Mouse (Mus musculus) liver, embryonic 13.5 days (tissue): ENCODE measurements around the gene Ttc30b. TPM values are rescaled to one million over a fixed set of nuclear protein-coding genes. Genes with fewer than 3 reads are reported as not detected.

Source experiments
- ATAC-seq: fragments of 200-750 bp; cut with Nextera tagmentation; 2 replicates; pipeline ENCODE4 v1.8.0; 2017; ENCODE audit warnings: low read depth, mild to moderate bottlenecking, moderate number of reproducible peaks, moderate library complexity
- DNase-seq: peaks from one replicate; pipeline ENCODE4 v3.0.0; 2022
- H3K27ac ChIP-seq: fragments of 300-500 bp; sonication (generic); 2 replicates; pipeline ENCODE4 v1.5.1; 2015; ENCODE audit warnings: moderate library complexity, mild to moderate bottlenecking, inconsistent platforms
- H3K27me3 ChIP-seq: fragments of 300-500 bp; sonication (generic); 2 replicates; pipeline ENCODE4 v1.6.1; 2015; ENCODE audit warnings: mild to moderate bottlenecking, inconsistent platforms
- H3K36me3 ChIP-seq: fragments of 300-500 bp; sonication (generic); 2 replicates; pipeline ENCODE4 v1.6.1; 2015; ENCODE audit warnings: mild to moderate bottlenecking, inconsistent platforms
- H3K4me1 ChIP-seq: fragments of 300-500 bp; sonication (generic); replicated peaks from 2 replicates; pipeline ENCODE4 v1.6.1; 2015; ENCODE audit warnings: inconsistent platforms
- H3K4me2 ChIP-seq: fragments of 300-500 bp; sonication (generic); 2 replicates; pipeline ENCODE4 v1.6.1; 2015; ENCODE audit warnings: inconsistent platforms, mild to moderate bottlenecking, moderate library complexity
- H3K4me3 ChIP-seq: fragments of 300-500 bp; sonication (generic); replicated peaks from 2 replicates; pipeline ENCODE4 v1.5.1; 2015; ENCODE audit warnings: mild to moderate bottlenecking, inconsistent platforms
- H3K9ac ChIP-seq: fragments of 300-500 bp; sonication (generic); 2 replicates; pipeline ENCODE4 v1.6.1; 2015; ENCODE audit warnings: mild to moderate bottlenecking, inconsistent platforms
- H3K9me3 ChIP-seq: fragments of 300-500 bp; sonication (generic); replicated peaks from 2 replicates; pipeline ENCODE4 v1.6.1; 2016; ENCODE audit warnings: inconsistent platforms
- WGBS: fragments of 180-500 bp; shearing (Covaris S2); methylation state at CpG from one replicate; pipeline ENCODE4 v1.1.7; 2015; ENCODE audit not compliant: insufficient replicate concordance; 5-methylcytosine and 5-hydroxymethylcytosine counted together
- polyA plus RNA-seq: library from polyadenylated mRNA; unstranded; fragments of >200 nt; fragmentation: Nextera tagmentation; extraction: Ambion mirVana; gene quantifications from 2 replicates; pipeline ENCODE4 v1.2.1, GENCODE M21; 2015

Ttc30b gene
- polyA plus RNA-seq, 1 experiment from 2014 or later = 1.2 TPM

DNA sequence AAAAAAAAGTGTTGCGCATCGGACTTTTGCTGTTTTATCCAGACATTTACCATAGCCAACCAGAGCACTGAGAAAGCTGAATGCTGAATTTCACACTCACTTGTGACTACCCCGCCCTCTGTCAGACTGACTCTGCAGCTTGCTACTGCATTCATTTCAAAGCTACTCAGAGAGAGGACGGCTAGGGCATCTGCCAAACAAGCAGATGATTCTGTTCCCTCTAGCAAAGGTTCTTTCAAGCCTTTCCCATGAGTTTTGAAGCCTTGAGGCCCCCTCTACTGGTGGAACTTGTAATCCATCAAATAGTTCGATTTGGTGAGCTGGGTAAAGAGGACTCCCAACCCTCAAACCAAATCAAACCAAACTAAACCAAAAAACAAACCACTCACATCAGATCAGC, 26.6 kb upstream of the Ttc30b start:
- H3K4me2 ChIP-seq = peak overlapping the region; percentile 55
- H3K27me3 ChIP-seq = no peaks in the 10 kb centered on the region
- no peak for ATAC-seq
- no peaks in the 10 kb centered on the region for H3K9me3 ChIP-seq
- H3K4me1 ChIP-seq = peaks cover 12% of the 10 kb centered on the region
- peak; percentile 13 for DNase-seq
- 15% methylated on average over 5 of the region's 5 CpGs for WGBS
- no peaks in the 10 kb centered on the region for H3K36me3 ChIP-seq
- 0 out of 2 replicates have a peak overlapping the region, but pooled peaks have one; percentile 13 for H3K9ac ChIP-seq
- H3K27ac ChIP-seq = no peak overlapping the region
- H3K4me3 ChIP-seq = peak overlapping the region; percentile 17

DNA sequence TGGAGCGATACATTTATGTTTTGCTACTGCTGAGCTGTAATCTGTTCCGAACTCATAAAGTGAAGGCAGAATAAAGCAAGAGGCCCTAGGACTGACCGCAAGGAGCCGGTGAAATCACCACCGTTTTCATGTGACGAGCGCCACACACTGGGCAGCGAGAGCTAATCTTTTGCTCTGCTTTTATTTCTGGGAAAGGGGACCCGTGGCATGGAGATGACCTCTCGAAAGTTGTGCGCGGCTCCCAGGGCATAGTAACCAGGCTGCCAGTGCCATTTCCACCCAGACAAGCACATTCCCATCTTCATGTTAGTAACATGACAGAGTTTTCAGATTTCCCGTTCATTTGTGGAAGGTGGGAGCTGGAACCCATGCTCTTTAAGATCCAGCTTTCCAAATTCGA, 26.1 kb upstream of the Ttc30b start:
- Histone ChIP-seq H3K4me1 (peaks cover 12% of the 10 kb centered on the region), H3K27me3 (no peaks in the 10 kb centered on the region), H3K4me2 (peak overlapping the region; percentile 55), H3K9ac (0 out of 2 replicates have a peak overlapping the region, but pooled peaks have one; percentile 13), H3K27ac (no peak overlapping the region), H3K9me3 (no peaks in the 10 kb centered on the region), H3K4me3 (peak overlapping the region; percentile 17), H3K36me3 (no peaks in the 10 kb centered on the region)
- 12% methylated on average over 14 of the region's 14 CpGs for WGBS
- peak; percentile 22 for DNase-seq
- ATAC-seq = no peak

DNA sequence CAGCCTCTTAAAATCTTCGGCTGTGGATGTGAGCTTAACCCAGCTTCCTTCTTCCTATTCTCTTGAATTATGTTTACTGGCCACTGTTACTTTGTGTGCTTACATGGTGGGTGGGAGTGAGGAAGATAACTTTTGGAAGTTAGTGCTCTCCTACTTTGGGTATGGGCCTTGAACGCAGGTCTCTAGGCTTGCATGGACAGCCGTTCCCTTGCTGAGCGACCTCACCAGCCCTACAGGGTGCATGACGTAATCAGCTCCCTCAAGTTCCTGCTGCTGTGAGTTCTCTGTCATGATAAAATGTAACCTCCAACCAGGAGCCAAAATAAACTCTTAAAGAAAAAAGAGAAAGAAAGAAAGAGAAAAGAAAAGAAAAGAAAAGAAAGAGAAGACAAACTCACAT, 25.7 kb upstream of the Ttc30b start:
- H3K27me3 ChIP-seq = no peaks in the 10 kb centered on the region
- no peaks in the 10 kb centered on the region for H3K36me3 ChIP-seq
- 46% methylated on average over 5 of the region's 5 CpGs for WGBS
- H3K4me1 ChIP-seq = peaks cover 12% of the 10 kb centered on the region
- H3K4me3 ChIP-seq = peak overlapping the region; percentile 17
- no peak for ATAC-seq
- H3K9ac ChIP-seq = no peak overlapping the region
- DNase-seq = no peak
- H3K4me2 ChIP-seq = peak overlapping the region; percentile 55
- H3K27ac ChIP-seq = no peak overlapping the region
- H3K9me3 ChIP-seq = no peaks in the 10 kb centered on the region

DNA sequence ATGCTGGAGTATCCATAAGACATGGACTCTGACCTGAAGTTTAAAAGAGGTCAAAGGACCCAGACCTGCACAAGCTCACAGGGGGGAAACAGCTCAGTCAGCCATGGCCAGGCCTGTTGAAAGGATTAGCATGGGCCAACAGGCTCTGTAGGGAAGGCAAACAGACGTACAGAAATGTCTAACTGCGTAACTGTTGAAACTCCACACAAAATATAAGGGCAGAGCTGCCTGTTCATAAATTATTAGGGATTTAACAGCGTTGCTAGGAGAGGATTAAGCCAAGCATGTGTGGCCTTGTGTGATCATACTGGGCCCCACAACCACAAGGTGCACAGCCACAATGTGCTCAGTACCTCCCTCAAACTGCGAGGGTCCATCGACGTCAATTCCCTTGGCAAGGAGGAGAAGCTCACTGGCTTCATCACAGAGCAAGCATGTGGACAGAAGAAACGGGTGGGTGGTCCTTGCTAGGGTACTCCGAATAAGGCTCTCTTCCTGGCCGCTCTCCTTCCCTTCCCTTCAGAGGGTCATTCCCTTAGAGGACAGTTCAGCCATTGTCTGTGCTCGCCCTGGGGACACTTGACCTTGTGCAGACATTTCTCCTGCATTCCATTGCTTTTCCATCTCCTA, 24.9 kb upstream of the Ttc30b start:
- WGBS = 77% methylated on average over 10 of the region's 10 CpGs
- Histone ChIP-seq H3K9ac (no peak overlapping the region), H3K27ac (no peak overlapping the region), H3K4me1 (peaks cover 12% of the 10 kb centered on the region), H3K36me3 (no peaks in the 10 kb centered on the region), H3K4me3 (no peak overlapping the region), H3K9me3 (no peaks in the 10 kb centered on the region), H3K4me2 (no peak overlapping the region), H3K27me3 (no peaks in the 10 kb centered on the region)
- DNase-seq (no peak), ATAC-seq (no peak)

DNA sequence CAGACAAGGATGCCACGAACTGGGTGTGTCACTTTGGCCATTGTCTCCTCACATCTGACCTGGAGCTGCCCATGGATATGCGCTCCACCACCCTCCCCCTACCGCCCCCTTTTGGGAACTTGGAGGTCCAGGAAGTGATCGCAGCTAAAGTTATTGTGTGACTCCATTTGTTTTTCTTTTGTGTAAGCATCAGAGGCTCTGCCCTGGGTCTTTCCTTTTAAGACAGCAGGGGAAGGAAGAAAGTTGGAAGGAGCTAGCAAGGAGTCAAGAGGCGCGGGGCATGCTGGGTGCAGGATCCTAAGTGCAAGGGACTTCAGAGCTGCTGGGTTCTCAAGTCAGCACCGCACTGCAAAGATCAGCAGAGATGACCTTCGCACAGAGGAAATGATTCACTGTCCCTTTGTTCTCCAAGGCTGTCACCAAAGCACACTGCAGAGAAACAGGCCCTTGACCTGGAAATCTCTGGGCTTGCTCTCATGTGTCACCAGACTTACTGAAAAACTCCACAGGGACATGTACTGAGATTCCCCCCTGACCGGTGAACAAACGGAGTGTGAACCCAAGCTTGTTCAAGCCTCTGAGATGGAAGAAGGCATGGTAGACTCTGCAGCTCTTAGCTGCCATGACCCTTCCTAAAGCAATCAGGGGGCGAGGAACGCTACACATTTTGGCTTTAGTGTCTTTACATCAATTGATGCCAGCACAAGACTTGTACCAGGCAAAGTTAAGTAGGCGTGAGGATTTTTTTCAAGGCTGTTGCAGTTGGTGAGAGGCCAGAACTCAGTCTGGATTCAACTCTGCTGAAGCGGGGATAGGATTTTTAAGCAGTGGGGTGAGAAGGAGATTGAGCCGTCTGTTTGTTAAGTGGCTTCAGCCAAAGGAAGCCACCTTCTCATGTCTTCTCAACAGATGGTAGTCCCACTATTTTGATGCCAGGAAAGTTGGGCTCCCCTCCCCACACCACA, 22.3 kb upstream of the Ttc30b start:
- H3K9me3 ChIP-seq = no peaks in the 10 kb centered on the region
- ATAC-seq (peak; percentile 43; the same call in 1 of the 2 replicates), DNase-seq (no peak)
- H3K9ac ChIP-seq = no peak overlapping the region
- H3K4me3 ChIP-seq = no peak overlapping the region
- H3K4me1 ChIP-seq = peaks cover 12% of the 10 kb centered on the region
- no peak overlapping the region; the same call in 1 of the 2 replicates for H3K27ac ChIP-seq
- H3K4me2 ChIP-seq = no peak overlapping the region
- 52% methylated on average over 15 of the region's 15 CpGs for WGBS
- no peaks in the 10 kb centered on the region for H3K27me3 ChIP-seq
- no peaks in the 10 kb centered on the region for H3K36me3 ChIP-seq

- Histone ChIP-seq H3K4me1 (peaks cover 11% of the 10 kb centered on the region), H3K9ac (no peak overlapping the region), H3K27me3 (no peaks in the 10 kb centered on the region), H3K4me3 (no peak overlapping the region), H3K36me3 (no peaks in the 10 kb centered on the region), H3K4me2 (no peak overlapping the region), H3K27ac (no peak overlapping the region; the same call in 1 of the 2 replicates), H3K9me3 (no peaks in the 10 kb centered on the region)
- no peak for ATAC-seq
- no peak for DNase-seq
- WGBS = 42% methylated on average over 15 of the region's 15 CpGs
Measured at GRCm38 (mm10) chr2:75959850-75960365, 21.5 kb upstream of the Ttc30b start.

DNA sequence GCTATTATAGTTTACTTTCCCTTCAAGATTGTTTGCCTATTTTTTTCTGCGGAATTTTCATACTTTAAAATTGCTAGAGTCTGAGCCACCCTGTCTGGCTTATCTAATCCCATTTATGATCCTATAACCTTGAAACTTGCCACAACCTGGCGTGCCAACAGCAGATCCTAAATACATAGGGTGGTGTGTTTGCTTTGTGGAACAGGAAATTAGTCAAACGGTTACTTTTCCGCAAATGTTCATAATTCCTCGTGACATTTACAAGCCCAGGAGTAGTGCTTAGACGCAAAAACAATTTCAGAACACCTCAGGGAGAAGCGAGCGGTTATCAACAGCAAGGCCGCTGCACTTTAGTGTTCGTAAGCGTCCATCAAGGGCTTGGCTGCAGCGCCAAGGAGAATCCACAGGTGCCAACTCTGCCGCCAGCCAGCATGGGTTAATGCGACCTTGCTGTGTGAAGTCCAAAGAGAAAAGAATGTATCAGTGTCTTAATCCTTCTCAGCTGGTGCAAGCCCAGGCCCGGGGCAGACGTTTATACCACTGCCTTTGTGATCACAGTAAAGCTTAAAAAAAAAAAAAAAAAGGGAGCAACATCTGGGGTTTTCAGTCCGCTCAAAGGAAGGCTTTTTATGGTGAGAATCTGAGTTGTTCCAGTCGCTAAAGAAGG, 20.9 kb upstream of the Ttc30b start:
- peaks cover 5% of the 10 kb centered on the region; the same call in 1 of the 2 replicates for H3K4me1 ChIP-seq
- 54% methylated on average over 18 of the region's 18 CpGs for WGBS
- H3K36me3 ChIP-seq = no peaks in the 10 kb centered on the region
- H3K27ac ChIP-seq = no peak overlapping the region
- no peak overlapping the region for H3K4me2 ChIP-seq
- no peaks in the 10 kb centered on the region for H3K9me3 ChIP-seq
- ATAC-seq = no peak
- no peak for DNase-seq
- no peak overlapping the region for H3K4me3 ChIP-seq
- H3K27me3 ChIP-seq = no peaks in the 10 kb centered on the region
- no peak overlapping the region for H3K9ac ChIP-seq

- no peak for ATAC-seq
- no peak for DNase-seq
- WGBS = 55% methylated on average over 14 of the region's 14 CpGs
- Histone ChIP-seq H3K4me2 (no peak overlapping the region), H3K9ac (no peak overlapping the region), H3K27me3 (no peaks in the 10 kb centered on the region), H3K36me3 (no peaks in the 10 kb centered on the region), H3K4me3 (no peak overlapping the region), H3K4me1 (no peaks in the 10 kb centered on the region), H3K9me3 (no peaks in the 10 kb centered on the region), H3K27ac (no peak overlapping the region)
Measured at GRCm38 (mm10) chr2:75955709-75956108, 17.3 kb upstream of the Ttc30b start.

- Histone ChIP-seq H3K4me1 (no peaks in the 10 kb centered on the region), H3K9ac (no peak overlapping the region), H3K27ac (no peak overlapping the region), H3K4me3 (no peak overlapping the region), H3K27me3 (no peaks in the 10 kb centered on the region), H3K9me3 (no peaks in the 10 kb centered on the region), H3K36me3 (no peaks in the 10 kb centered on the region), H3K4me2 (no peak overlapping the region)
- ATAC-seq = no peak
- WGBS = 80% methylated on average over 5 of the region's 5 CpGs
- DNase-seq = no peak
Measured at GRCm38 (mm10) chr2:75953320-75953719, 14.9 kb upstream of the Ttc30b start.

- no peak overlapping the region for H3K9ac ChIP-seq
- 76% methylated on average over 8 of the region's 8 CpGs for whole genome bisulfite sequencing
- no peaks in the 10 kb centered on the region for H3K4me1 ChIP-seq
Measured at GRCm38 (mm10) chr2:75950685-75951084, 12.3 kb upstream of the Ttc30b start.

More at GRCm38 (mm10) chr2:75950685-75951084, 12.3 kb upstream of the Ttc30b start:
- H3K27ac ChIP-seq = no peak overlapping the region
- no peaks in the 10 kb centered on the region for H3K27me3 ChIP-seq
- no peak overlapping the region for H3K4me3 ChIP-seq
- no peaks in the 10 kb centered on the region for H3K36me3 ChIP-seq
- DNase-seq = no peak
- no peak overlapping the region for H3K4me2 ChIP-seq
- no peaks in the 10 kb centered on the region for H3K9me3 ChIP-seq
- ATAC-seq = no peak
